Mouse (Mus musculus) frontal cortex, postnatal 25 days (tissue): ENCODE results near the gene Taok2.

ENCODE experiments used
- DNase-seq, 2 experiments: peaks; one replicate each; pipeline ENCODE4 v3.0.0; 2022; ENCODE audit warnings: low spot score in 2 of 2

Gene Taok2

DNA sequence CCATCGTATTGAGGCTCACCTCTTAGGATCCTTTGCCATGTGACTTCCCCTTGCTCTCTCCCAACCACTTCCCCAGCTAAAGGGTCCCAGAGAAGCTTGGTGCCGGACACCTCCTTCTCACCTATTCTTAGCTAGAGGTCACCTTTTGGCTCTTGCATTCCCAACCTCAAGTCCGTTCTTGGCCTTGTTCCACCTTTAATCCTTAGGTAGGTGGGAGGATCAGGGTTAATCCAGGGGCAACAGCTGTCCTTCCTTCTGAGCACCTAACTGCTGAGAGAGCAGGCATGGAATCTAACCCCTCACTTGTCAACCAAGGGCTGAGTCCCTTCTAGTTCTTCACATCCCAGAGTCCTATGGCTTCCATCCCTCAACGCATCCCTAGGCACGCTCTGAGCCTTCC lies 58.6 kb downstream of the Taok2 start:
- no peak for DNase-seq

DNA sequence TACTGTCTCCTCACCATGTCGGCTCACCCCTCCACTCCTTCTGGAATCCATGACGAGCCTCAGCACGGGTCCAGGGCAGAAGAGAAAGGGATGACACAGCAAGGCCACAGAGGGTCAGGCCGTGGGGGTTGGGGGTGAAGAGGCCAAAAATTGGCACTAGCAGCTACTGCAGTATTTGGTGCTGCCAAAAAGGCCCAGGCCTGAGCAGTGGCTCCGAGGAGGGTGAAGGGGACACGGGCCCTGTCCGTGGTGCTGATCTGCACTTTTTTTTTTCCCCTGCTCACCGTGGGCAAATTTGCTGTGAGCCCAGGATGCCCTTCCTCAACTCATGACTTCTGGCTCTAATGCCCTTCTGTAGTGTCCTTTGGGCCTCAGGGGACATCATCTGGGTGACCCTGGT lies 59.1 kb downstream of the Taok2 start:
- DNase-seq: no peak

DNA sequence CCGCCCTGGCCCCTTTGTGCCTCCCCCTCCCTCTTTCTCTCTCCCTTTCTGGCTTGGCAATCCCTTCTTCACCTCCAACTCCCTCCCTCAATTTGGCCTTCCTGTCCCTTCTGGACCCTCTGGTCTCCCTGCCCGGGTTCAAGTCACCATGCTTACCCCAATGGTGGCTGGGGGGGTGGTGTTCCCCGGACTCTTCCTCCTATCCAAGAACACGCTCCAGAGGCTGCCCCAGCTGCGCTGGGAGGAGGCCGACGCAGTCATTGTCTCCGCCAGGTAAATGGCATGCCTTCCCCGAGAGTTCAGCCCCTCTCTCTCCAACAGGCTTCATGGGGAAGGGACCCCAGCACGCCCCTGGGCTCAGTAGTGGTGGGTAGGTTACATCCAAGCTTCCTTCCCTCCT lies 60.6 kb downstream of the Taok2 start:
- no peak for DNase-seq

DNA sequence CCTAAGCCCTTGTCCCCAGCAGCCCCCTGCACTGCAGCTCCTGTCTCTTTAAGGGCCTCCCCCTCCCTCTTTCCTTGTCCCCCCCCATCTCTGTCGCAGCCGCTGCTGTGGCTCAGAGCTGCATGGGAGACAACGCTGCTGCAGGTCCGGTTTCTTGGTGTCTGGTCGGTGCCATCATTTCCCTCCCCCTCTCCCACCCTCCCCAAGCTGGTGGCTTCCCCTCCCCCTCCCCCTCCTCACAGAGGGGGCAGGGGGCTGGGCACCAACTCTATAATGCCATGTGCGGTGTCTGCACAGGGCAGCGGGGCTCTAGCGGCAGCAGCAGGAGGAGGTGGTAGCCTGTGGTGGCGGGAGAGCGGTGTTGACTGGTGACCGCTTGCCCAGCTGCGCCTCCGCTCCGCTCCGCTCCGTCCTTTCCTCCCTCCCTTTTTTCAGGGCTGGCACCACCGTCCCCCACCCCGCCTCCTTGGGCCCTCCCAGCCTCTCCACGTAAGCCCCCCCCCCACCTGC lies 61.2 kb downstream of the Taok2 start:
- DNase-seq: no peak

DNA sequence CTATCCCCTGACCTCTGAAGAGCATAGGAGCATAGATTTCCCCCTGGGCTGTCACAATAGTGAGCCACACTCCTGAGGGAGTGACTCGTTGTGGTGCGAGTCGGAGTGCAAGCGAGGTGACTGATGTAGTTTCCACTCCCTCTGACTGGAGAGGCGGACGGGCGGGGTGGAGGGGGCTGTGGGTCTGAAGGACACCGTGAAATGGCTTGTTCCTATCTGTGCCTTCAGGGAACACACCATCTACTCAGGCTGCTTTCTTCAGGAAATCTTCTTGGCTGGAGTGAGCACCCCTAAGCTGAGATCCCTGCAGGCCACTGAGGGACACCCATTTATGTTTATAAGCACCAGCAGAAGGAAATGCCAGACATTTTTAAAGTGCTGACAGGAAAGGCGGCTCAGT lies 61.8 kb downstream of the Taok2 start:
- DNase-seq: no peak

DNA sequence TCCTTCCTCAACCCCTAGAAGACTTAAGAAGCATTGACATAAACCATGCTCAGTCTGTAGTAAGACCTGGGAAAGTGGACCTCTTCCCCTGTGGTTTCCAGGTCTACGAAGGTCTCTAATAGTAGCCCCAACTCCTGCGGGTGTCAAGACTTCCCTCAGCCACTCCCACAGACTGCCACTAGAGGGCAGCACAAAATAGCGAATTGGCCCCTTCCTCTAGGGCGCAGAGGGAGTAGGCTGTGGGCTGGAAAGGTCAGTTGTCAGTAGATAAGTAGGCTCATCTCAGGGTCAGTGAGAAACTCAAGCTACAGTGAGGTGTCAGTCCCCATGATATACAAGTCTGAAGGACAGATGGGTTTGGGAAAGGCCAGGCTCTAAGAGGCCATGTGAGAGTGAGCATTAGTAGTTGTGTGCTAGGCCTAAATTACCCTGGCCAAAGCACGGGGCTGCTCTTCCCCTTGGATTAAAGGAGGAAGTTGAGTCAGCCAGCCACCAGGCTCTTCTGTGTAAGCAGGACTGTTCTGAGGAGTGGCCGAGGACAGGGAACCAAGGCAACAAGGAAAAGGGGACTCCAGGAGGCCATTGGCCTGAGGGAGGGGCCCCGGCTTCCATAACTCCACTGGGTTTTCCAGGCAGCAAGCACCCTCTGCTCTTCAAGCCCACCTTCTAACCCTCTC lies 62.5 kb downstream of the Taok2 start:
- DNase-seq: peak; percentile 67 to 72

DNA sequence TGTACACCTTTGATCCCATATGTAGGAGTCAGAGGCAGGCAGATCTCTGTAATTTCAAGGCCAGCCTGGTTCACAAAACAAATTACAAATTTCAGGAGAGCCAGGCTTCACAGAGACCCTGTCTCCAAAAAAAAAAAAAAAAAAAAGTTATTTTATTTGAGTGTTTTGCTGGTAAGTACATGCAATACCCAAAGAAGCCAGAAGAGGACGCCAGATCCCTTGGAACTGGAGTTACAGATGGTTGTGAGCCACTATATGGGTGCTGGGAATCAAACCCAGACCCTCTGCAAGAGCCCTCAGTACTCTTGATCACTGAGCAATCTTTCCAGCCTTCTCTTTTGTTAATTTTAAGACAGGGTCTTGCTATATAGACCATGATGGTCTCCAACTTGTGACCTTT lies 65.7 kb downstream of the Taok2 start:
- DNase-seq: no peak

DNA sequence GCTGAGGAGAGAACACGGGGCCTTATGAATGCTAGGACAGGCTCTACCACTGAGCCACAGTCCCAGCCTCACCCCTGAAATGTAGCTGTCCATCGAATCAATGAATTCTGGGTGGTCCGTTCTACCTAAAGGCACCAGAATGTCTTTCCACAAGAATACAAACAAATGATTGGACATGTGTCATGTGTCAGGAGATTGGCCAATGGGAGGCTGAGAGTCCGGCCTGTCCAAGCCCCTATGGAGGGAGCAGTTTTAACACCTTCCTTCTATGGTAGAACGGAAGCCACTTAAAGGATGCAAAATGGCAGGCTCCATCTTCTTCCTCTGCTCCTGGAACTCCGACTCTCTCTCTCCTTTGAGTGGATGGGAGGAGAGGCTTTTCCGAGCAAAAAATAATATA lies 66.9 kb downstream of the Taok2 start:
- DNase-seq: no peak

DNA sequence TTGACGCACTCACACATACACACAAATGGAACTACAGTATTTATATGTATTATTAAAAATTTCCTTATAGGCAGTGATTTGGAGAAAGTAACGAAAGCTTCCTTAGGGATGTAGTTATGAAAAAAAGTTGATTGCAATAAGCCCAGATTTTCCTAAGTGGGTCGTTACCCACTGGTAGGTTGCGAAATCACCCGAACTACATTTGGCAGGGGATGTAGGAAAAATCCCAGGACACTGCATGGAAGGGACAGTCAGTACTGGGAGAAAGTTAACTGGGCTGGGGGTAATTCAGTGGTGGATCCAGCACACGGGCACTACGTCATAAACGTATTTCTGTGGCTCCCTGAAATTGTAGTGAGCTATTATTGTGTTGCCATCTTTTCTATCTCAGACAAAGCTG lies 68.0 kb downstream of the Taok2 start:
- DNase-seq: no peak

DNA sequence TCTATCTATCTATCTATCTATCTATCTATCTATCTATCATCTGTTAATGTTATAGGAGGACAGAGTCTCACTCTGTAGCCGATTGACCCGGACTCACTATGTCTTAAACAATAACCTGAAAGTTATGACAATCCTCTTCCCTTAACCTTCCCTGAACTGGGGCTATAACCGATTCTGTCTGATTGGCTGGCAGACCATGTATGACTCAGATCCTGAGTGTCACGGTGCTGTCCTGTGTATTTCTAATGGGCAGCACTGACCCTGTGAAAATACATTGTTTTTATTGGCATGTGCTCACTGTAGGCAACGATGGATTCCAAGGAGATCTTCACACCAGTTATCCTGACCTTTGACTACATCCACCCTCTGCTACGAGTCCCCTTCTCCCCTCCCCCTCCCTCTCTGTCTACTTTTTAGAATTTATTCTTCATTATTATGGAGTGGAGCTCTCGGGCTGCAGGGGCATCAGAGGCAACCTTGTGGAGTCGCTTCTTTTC lies 68.7 kb downstream of the Taok2 start:
- DNase-seq: no peak
